Mouse (Mus musculus) erythroblast, embryonic 14.5 days (primary cell): ENCODE results near the gene BC005537.

Source experiments
- GATA1 ChIP-seq: IDR thresholded peaks from 2 replicates; pipeline ENCODE4 v1.6.1; 2012; ENCODE audit warnings: low read length, inconsistent platforms, mixed read lengths
- TAL1 ChIP-seq: IDR thresholded peaks from 3 replicates; pipeline ENCODE4 v1.6.1; 2012; ENCODE audit warnings: low read length, inconsistent platforms, mixed read lengths

- TF ChIP-seq GATA1 (no peak), TAL1 (no peak)
These were observed 13.2 kb downstream of the BC005537 start for GRCm38 (mm10) chr13:24814616-24815015.
